Comparison of ENCODE assay signal across 8 mouse cellular contexts in the genomic region with DNA sequence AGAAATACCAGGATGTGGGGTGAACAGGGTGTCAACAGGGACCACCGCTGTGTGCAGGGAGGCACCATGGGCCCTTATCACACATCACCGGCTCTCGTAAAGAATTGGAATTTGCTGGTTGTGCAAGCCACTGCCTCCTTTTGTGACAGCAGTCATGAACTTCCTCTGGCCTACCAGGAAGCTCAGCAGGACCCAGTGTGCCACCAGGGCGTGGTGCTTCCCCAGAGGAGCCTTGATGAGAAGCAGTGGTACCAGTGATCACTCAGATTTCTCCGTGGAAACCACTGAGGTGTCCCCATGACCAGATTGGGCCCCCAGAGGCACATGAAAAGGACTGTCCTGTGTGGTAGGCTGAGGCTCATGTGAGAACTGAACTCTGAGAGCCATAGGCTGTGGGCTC. TPM values are rescaled to one million over a fixed set of nuclear protein-coding genes. Genes with fewer than 3 reads are reported as not detected.
DNase-seq lines count a peak whose midpoint lies in the region; ATAC-seq and TF ChIP-seq lines count a peak whose summit lies in the region.
"Had no signal": no experiment of that assay in that cellular context is flagged by ENCODE, and none has a peak within 500 bp of the region (broad histone marks: within the 10 kb centered on the region; RNA-seq: fewer than 3 reads in every experiment).

No protein-coding gene starts in this region.

- TF ChIP-seq CTCF in left cerebral cortex, adult 2 months (IDR thresholded peaks at IDR 0.05) = no peak
- TF ChIP-seq CTCF in bone marrow macrophage, adult 2 months (IDR thresholded peaks at IDR 0.05; ENCODE audit: low read depth, low read length) = no peak
- TF ChIP-seq CTCF in heart, postnatal 0 days (IDR thresholded peaks at IDR 0.05; ENCODE audit: low read depth) = no peak

- no peaks in the 10 kb centered on the region for H3K9me3 ChIP-seq in heart, postnatal 0 days (replicated peaks; ENCODE audit: control insufficient read depth, low read length)
- no peaks in the 10 kb centered on the region for H3K9me3 ChIP-seq in megakaryocyte, embryonic 14.5 days
- H3K9me3 ChIP-seq: lung, embryonic 15.5 days had no signal

- ATAC-seq in heart, postnatal 0 days (ENCODE audit: insufficient read depth, low read depth) = no peak

- H3K9ac ChIP-seq in heart, postnatal 0 days (replicated peaks; ENCODE audit: low read depth, low read length) = no peak overlapping the region
- H3K9ac ChIP-seq: lung, embryonic 15.5 days had no signal

- H3K4me1 ChIP-seq in bone marrow macrophage, adult 2 months (ENCODE audit: control insufficient read depth, insufficient read depth, low read length) = peaks cover 70% of the 10 kb centered on the region
- H3K4me1 ChIP-seq in heart, postnatal 0 days (ENCODE audit: control insufficient read depth, insufficient read depth) = peaks cover 53% of the 10 kb centered on the region
- H3K4me1 ChIP-seq in megakaryocyte, embryonic 14.5 days = peaks cover 100% of the 10 kb centered on the region

- WGBS in heart, postnatal 0 days = 33% methylated on average over 5 of the region's 5 CpGs

- H3K4me2 ChIP-seq in heart, postnatal 0 days (ENCODE audit: low read depth, low read length) = no peak overlapping the region
- H3K4me2 ChIP-seq: lung, embryonic 15.5 days had no signal

- DNase-seq in left cerebral cortex, adult 2 months (ENCODE audit: extremely low spot score in 1 of 2, low spot score in 2 of 2) = no peak
- DNase-seq in left cerebral cortex, postnatal 10 days (ENCODE audit: extremely low spot score in 1 of 2, low spot score in 2 of 2) = no peak
- no peak for DNase-seq in heart, postnatal 0 days (ENCODE audit: low spot score)
- DNase-seq in ovary, postnatal 10 days (ENCODE audit: low spot score) = no peak
- no peak for DNase-seq in frontal cortex, postnatal 25 days (ENCODE audit: low spot score in 2 of 2)

- intact Hi-C loops in left cerebral cortex, adult 2 months (cut with DNase I) = no loop called here
- intact Hi-C loops in left cerebral cortex, postnatal 10 days (cut with DNase I) = no loop called here

- H3K36me3 ChIP-seq in heart, postnatal 0 days (replicated peaks; ENCODE audit: control insufficient read depth, insufficient read depth, low read length) = peaks cover 20% of the 10 kb centered on the region
- peaks cover 99% of the 10 kb centered on the region for H3K36me3 ChIP-seq in megakaryocyte, embryonic 14.5 days (replicated peaks; ENCODE audit: low read length)

- no peaks in the 10 kb centered on the region for H3K27me3 ChIP-seq in heart, postnatal 0 days (ENCODE audit: control insufficient read depth, insufficient read depth, low read length)
- no peaks in the 10 kb centered on the region for H3K27me3 ChIP-seq in megakaryocyte, embryonic 14.5 days (replicated peaks)
- H3K27me3 ChIP-seq: lung, embryonic 15.5 days had no signal

- no peak for TF ChIP-seq EP300 in heart, postnatal 0 days (IDR thresholded peaks at IDR 0.05; ENCODE audit: low read depth)

- no peak for TF ChIP-seq POLR2A in bone marrow macrophage, adult 2 months (IDR thresholded peaks at IDR 0.05; ENCODE audit: borderline replicate concordance, low read depth, low read length)

- H3K4me3 ChIP-seq in left cerebral cortex, adult 2 months = no peak overlapping the region
- no peak overlapping the region for H3K4me3 ChIP-seq in bone marrow macrophage, adult 2 months (ENCODE audit: insufficient read depth, low read length)
- H3K4me3 ChIP-seq in heart, postnatal 0 days (ENCODE audit: low read depth, low read length) = no peak overlapping the region
- peak overlapping the region; percentile 57 for H3K4me3 ChIP-seq in megakaryocyte, embryonic 14.5 days (replicated peaks)
- H3K4me3 ChIP-seq: lung, embryonic 15.5 days had no signal

- peak overlapping the region; percentile 77 for H3K27ac ChIP-seq in left cerebral cortex, adult 2 months
- H3K27ac ChIP-seq in bone marrow macrophage, adult 2 months (ENCODE audit: insufficient read depth, low read depth, low read length) = peak overlapping the region; percentile 82
- H3K27ac ChIP-seq in heart, postnatal 0 days (ENCODE audit: low read depth) = peak overlapping the region; percentile 23; the same call in 1 of the 2 replicates
- H3K27ac ChIP-seq: lung, embryonic 15.5 days had no signal

RNA-seq across cellular contexts. Expression of a gene that starts 13.0 kb away (rescaled TPM):
- total RNA-seq in left cerebral cortex, adult 2 months (2021) = 10 to 100 TPM; 38.9 to 43.2 TPM
- total RNA-seq in left cerebral cortex, postnatal 10 days (2021) = 10 to 100 TPM; 53.7 TPM
- polyA plus RNA-seq in bone marrow macrophage, adult 2 months (2012; ENCODE audit: insufficient read depth, insufficient read length, missing spikeins) = 98.2 and 99.0 TPM in 2 replicates
- 45.8 and 61.1 TPM in 2 replicates for total RNA-seq in heart, postnatal 0 days (2014; rRNA removed; ENCODE audit: low replicate concordance)
- polyA plus RNA-seq in heart, postnatal 0 days (2015; fragmentation: Nextera tagmentation; extraction: Ambion mirVana) = 43.5 and 49.5 TPM in 2 replicates
- polyA plus RNA-seq in megakaryocyte, embryonic 14.5 days (2012; ENCODE audit: insufficient read depth, low replicate concordance) = 115 and 286 TPM in 2 replicates

RNA-seq across cellular contexts. Expression of a gene that starts 16.9 kb away (rescaled TPM):
- 1 to 10 TPM; 1.6 to 2.0 TPM for total RNA-seq in left cerebral cortex, adult 2 months (2021)
- 1 to 10 TPM; 5.1 to 5.7 TPM for total RNA-seq in left cerebral cortex, postnatal 10 days (2021)
- polyA plus RNA-seq in bone marrow macrophage, adult 2 months (2012; ENCODE audit: insufficient read depth, insufficient read length, missing spikeins) = 11.5 and 14.1 TPM in 2 replicates
- total RNA-seq in heart, postnatal 0 days (2014; rRNA removed; ENCODE audit: low replicate concordance) = 2.8 and 8.3 TPM in 2 replicates
- polyA plus RNA-seq in heart, postnatal 0 days (2015; fragmentation: Nextera tagmentation; extraction: Ambion mirVana) = 2.9 and 3.0 TPM in 2 replicates
- 17.0 and 33.8 TPM in 2 replicates for polyA plus RNA-seq in megakaryocyte, embryonic 14.5 days (2012; ENCODE audit: insufficient read depth, low replicate concordance)

RNA-seq across cellular contexts. Expression of a gene that starts 17.9 kb away (rescaled TPM):
- 10 to 100 TPM; 90.8 to 91.2 TPM for total RNA-seq in left cerebral cortex, adult 2 months (2021)
- total RNA-seq in left cerebral cortex, postnatal 10 days (2021) = 100 to 1,000 TPM; 111 to 115 TPM
- 41.5 and 52.8 TPM in 2 replicates for polyA plus RNA-seq in bone marrow macrophage, adult 2 months (2012; ENCODE audit: insufficient read depth, insufficient read length, missing spikeins)
- total RNA-seq in heart, postnatal 0 days (2014; rRNA removed; ENCODE audit: low replicate concordance) = 100 and 114 TPM in 2 replicates
- 42.5 and 42.9 TPM in 2 replicates for polyA plus RNA-seq in heart, postnatal 0 days (2015; fragmentation: Nextera tagmentation; extraction: Ambion mirVana)
- 4.4 and 22.7 TPM in 2 replicates for polyA plus RNA-seq in megakaryocyte, embryonic 14.5 days (2012; ENCODE audit: insufficient read depth, low replicate concordance)

RNA-seq across cellular contexts. Expression of a gene that starts 18.0 kb away (rescaled TPM):
- total RNA-seq in left cerebral cortex, adult 2 months (2021) = 1 to 10 TPM; 2.5 to 3.1 TPM
- total RNA-seq in left cerebral cortex, postnatal 10 days (2021) = 1 to 10 TPM; 4.4 TPM
- 0.98 and 1.5 TPM in 2 replicates for polyA plus RNA-seq in bone marrow macrophage, adult 2 months (2012; ENCODE audit: insufficient read depth, insufficient read length, missing spikeins)
- 14.3 and 23.7 TPM in 2 replicates for total RNA-seq in heart, postnatal 0 days (2014; rRNA removed; ENCODE audit: low replicate concordance)
- 16.0 and 17.2 TPM in 2 replicates for polyA plus RNA-seq in heart, postnatal 0 days (2015; fragmentation: Nextera tagmentation; extraction: Ambion mirVana)
- 0.21 TPM in 1 of 2 replicates, not detected in the other for polyA plus RNA-seq in megakaryocyte, embryonic 14.5 days (2012; ENCODE audit: insufficient read depth, low replicate concordance)

RNA-seq across cellular contexts. Expression of a gene that starts 37.1 kb away (rescaled TPM):
- total RNA-seq in left cerebral cortex, adult 2 months (2021) = 10 to 100 TPM; 88.7 to 90.6 TPM
- 100 to 1,000 TPM in 1 of 2 experiments, 10 to 100 TPM in 1; 99.7 to 111 TPM for total RNA-seq in left cerebral cortex, postnatal 10 days (2021)
- polyA plus RNA-seq in bone marrow macrophage, adult 2 months (2012; ENCODE audit: insufficient read depth, insufficient read length, missing spikeins) = not detected in 2 replicates
- not detected in 2 replicates for total RNA-seq in heart, postnatal 0 days (2014; rRNA removed; ENCODE audit: low replicate concordance)
- polyA plus RNA-seq in heart, postnatal 0 days (2015; fragmentation: Nextera tagmentation; extraction: Ambion mirVana) = 0.26 and 0.51 TPM in 2 replicates
- not detected in 2 replicates for polyA plus RNA-seq in megakaryocyte, embryonic 14.5 days (2012; ENCODE audit: insufficient read depth, low replicate concordance)

Comparison
In these comparisons a context has a peak if more than half of its experiments do, and no peak if none do; other contexts are left out.
1. H3K27ac ChIP-seq: peak in every context shown above with its lines; median percentile 82 in bone marrow macrophage, adult 2 months; 77 in left cerebral cortex, adult 2 months; 23 in heart, postnatal 0 days.